Mouse (Mus musculus): ENCODE results near the gene Tm9sf3.
"Not testable (repeated sequence)": the region's sequence is repeated elsewhere in the genome, so short reads cannot be mapped to it uniquely, and the experiment has no call there.

Tm9sf3 gene

GRCm38 (mm10) chr19:41263630-41264295 is at the start of gene Tm9sf3:
TSS of gene Tm9sf3 (minus strand) at chr19:41263997.
- peak; percentile 59 for DNase-seq (ENCODE audit: low read depth, low spot score)

GRCm38 (mm10) chr19:41312587-41312986 is 48.8 kb upstream of the Tm9sf3 start:
- not testable (repeated sequence) for DNase-seq (ENCODE audit: low read depth, low spot score)

- no peak for DNase-seq (ENCODE audit: low read depth, low spot score)
These were observed 48.2 kb upstream of the Tm9sf3 start for GRCm38 (mm10) chr19:41312027-41312426.

- peak; percentile 41 for DNase-seq (ENCODE audit: low read depth, low spot score)
These were observed 47.3 kb upstream of the Tm9sf3 start for GRCm38 (mm10) chr19:41310971-41311703.

- DNase-seq (ENCODE audit: low read depth, low spot score): no peak
These were observed 40.1 kb upstream of the Tm9sf3 start for GRCm38 (mm10) chr19:41303933-41304332.

GRCm38 (mm10) chr19:41303433-41303832 is 39.6 kb upstream of the Tm9sf3 start:
- no peak for DNase-seq (ENCODE audit: low read depth, low spot score)

GRCm38 (mm10) chr19:41301856-41302255 is 38.1 kb upstream of the Tm9sf3 start:
- DNase-seq (ENCODE audit: low read depth, low spot score): no peak

GRCm38 (mm10) chr19:41299446-41299845 is 35.6 kb upstream of the Tm9sf3 start:
- no peak for DNase-seq (ENCODE audit: low read depth, low spot score)

GRCm38 (mm10) chr19:41290952-41291619 is 27.3 kb upstream of the Tm9sf3 start:
- DNase-seq (ENCODE audit: low read depth, low spot score): peak; percentile 27

- no peak for DNase-seq (ENCODE audit: low read depth, low spot score)
These were observed 24.8 kb upstream of the Tm9sf3 start for GRCm38 (mm10) chr19:41288568-41288967.

GRCm38 (mm10) chr19:41287224-41287623 is 23.4 kb upstream of the Tm9sf3 start:
- no peak for DNase-seq (ENCODE audit: low read depth, low spot score)

GRCm38 (mm10) chr19:41284515-41284914 is 20.7 kb upstream of the Tm9sf3 start:
- DNase-seq (ENCODE audit: low read depth, low spot score): no peak

- DNase-seq (ENCODE audit: low read depth, low spot score): no peak
These were observed 18.9 kb upstream of the Tm9sf3 start for GRCm38 (mm10) chr19:41282718-41283117.

- DNase-seq (ENCODE audit: low read depth, low spot score): no peak
These were observed 18.4 kb upstream of the Tm9sf3 start for GRCm38 (mm10) chr19:41282216-41282615.

GRCm38 (mm10) chr19:41279724-41280244 is 16.0 kb upstream of the Tm9sf3 start:
- no peak for DNase-seq (ENCODE audit: low read depth, low spot score)

GRCm38 (mm10) chr19:41278606-41279005 is 14.8 kb upstream of the Tm9sf3 start:
- DNase-seq (ENCODE audit: low read depth, low spot score): no peak

GRCm38 (mm10) chr19:41275588-41275987 is 11.8 kb upstream of the Tm9sf3 start:
- DNase-seq (ENCODE audit: low read depth, low spot score): no peak

GRCm38 (mm10) chr19:41270906-41271305 is 7.1 kb upstream of the Tm9sf3 start:
- no peak for DNase-seq (ENCODE audit: low read depth, low spot score)

- DNase-seq (ENCODE audit: low read depth, low spot score): no peak
These were observed 6.4 kb upstream of the Tm9sf3 start for GRCm38 (mm10) chr19:41270151-41270727.

GRCm38 (mm10) chr19:41266251-41266901 is 2.6 kb upstream of the Tm9sf3 start:
- DNase-seq (ENCODE audit: low read depth, low spot score): peak; percentile 82

GRCm38 (mm10) chr19:41264331-41264799 is 568 bp upstream of the Tm9sf3 start:
- DNase-seq (ENCODE audit: low read depth, low spot score): no peak

All from ES-CJ7 (cell line).